ENCODE assay signal across 8 mouse cellular contexts in the genomic region with DNA sequence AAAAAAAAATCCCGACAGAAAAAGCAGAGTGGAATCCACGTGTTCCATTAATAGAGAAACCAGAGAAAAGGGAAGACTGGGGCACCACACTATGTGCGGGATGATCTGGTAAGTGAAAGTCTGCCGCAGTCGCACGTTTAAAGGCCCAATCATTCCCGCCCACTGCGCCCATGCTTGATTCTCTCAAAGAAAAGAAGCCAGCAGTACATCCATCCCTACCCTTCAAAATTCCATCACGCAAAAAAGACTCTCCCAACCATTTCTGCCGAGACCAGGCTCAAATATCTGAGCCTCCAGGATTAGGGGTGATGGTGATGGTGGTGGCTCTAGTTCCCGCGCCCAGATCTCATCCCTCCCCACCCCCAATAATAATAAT. TPM values are rescaled to one million over a fixed set of nuclear protein-coding genes. Genes with fewer than 3 reads are reported as not detected.
DNase-seq lines count a peak whose midpoint lies in the region; ATAC-seq and TF ChIP-seq lines count a peak whose summit lies in the region.

No protein-coding gene starts in this region.

- H3K9me3 ChIP-seq in forebrain, embryonic 12.5 days: no peaks in the 10 kb centered on the region
- H3K9me3 ChIP-seq in limb, embryonic 10.5 days (replicated peaks): no peaks in the 10 kb centered on the region
- H3K9me3 ChIP-seq in neural tube, embryonic 14.5 days (ENCODE audit: control insufficient read depth, low read length): no peaks in the 10 kb centered on the region

- DNase-seq in layer of hippocampus, adult 2 months (ENCODE audit: low spot score in 2 of 2): no peak
- no peak for DNase-seq in layer of hippocampus, adult 9-10 months (ENCODE audit: low spot score)
- DNase-seq in limb, embryonic 10.5 days (ENCODE audit: low spot score): peak; percentile 35
- no peak for DNase-seq in ovary, adult 18-20 months (ENCODE audit: low spot score)
- DNase-seq in urinary bladder, postnatal 4 days (ENCODE audit: low spot score in 2 of 2): no peak

- ATAC-seq in forebrain, embryonic 12.5 days (ENCODE audit: low FRiP score): peak; percentile 18; the same call in 1 of the 2 replicates
- no peak for ATAC-seq in neural tube, embryonic 14.5 days (ENCODE audit: low read depth)

- peak overlapping the region; percentile 64 for H3K4me3 ChIP-seq in layer of hippocampus, adult 2 months
- peak overlapping the region; percentile 77 for H3K4me3 ChIP-seq in bone marrow macrophage, adult 2 months (ENCODE audit: insufficient read depth, low read length)
- peak overlapping the region; percentile 71 for H3K4me3 ChIP-seq in forebrain, embryonic 12.5 days (replicated peaks)
- H3K4me3 ChIP-seq in limb, embryonic 10.5 days: peak overlapping the region; percentile 71
- H3K4me3 ChIP-seq in neural tube, embryonic 14.5 days (ENCODE audit: low read depth, low read length): peak overlapping the region; percentile 53

- peak overlapping the region; percentile 51 for H3K4me2 ChIP-seq in forebrain, embryonic 12.5 days
- H3K4me2 ChIP-seq in neural tube, embryonic 14.5 days (ENCODE audit: low read depth, low read length): peak overlapping the region; percentile 48

- H3K27ac ChIP-seq in layer of hippocampus, adult 2 months: peak overlapping the region; percentile 84
- H3K27ac ChIP-seq in bone marrow macrophage, adult 2 months (ENCODE audit: insufficient read depth, low read depth, low read length): peak overlapping the region; percentile 55
- H3K27ac ChIP-seq in forebrain, embryonic 12.5 days: peak overlapping the region; percentile 92
- H3K27ac ChIP-seq in limb, embryonic 10.5 days: peak overlapping the region; percentile 95
- peak overlapping the region; percentile 87 for H3K27ac ChIP-seq in neural tube, embryonic 14.5 days (ENCODE audit: low read depth, low read length)

- H3K27me3 ChIP-seq in forebrain, embryonic 12.5 days: 0 out of 2 replicates have a peak, but pooled peaks cover 3% of the 10 kb centered on the region
- peaks cover 58% of the 10 kb centered on the region for H3K27me3 ChIP-seq in limb, embryonic 10.5 days (ENCODE audit: low read depth, poor library complexity, severe bottlenecking)
- H3K27me3 ChIP-seq in neural tube, embryonic 14.5 days (ENCODE audit: control insufficient read depth, insufficient read depth, low read length): no peaks in the 10 kb centered on the region

- H3K36me3 ChIP-seq in forebrain, embryonic 12.5 days (replicated peaks): no peaks in the 10 kb centered on the region
- H3K36me3 ChIP-seq in limb, embryonic 10.5 days: no peaks in the 10 kb centered on the region
- no peaks in the 10 kb centered on the region for H3K36me3 ChIP-seq in neural tube, embryonic 14.5 days (ENCODE audit: control insufficient read depth, insufficient read depth, low read length)

- peak overlapping the region; percentile 80 for H3K9ac ChIP-seq in forebrain, embryonic 12.5 days
- peak overlapping the region; percentile 86 for H3K9ac ChIP-seq in neural tube, embryonic 14.5 days (replicated peaks; ENCODE audit: low read depth, low read length)

- TF ChIP-seq CTCF in layer of hippocampus, adult 2 months (conservative IDR thresholded peaks at IDR 0.05): no peak
- no peak for TF ChIP-seq CTCF in bone marrow macrophage, adult 2 months (IDR thresholded peaks at IDR 0.05; ENCODE audit: low read depth, low read length)

- WGBS in forebrain, embryonic 12.5 days: 15% methylated on average over 12 of the region's 12 CpGs
- 10% methylated on average over 12 of the region's 12 CpGs for WGBS in limb, embryonic 10.5 days
- WGBS in neural tube, embryonic 14.5 days: 13% methylated on average over 12 of the region's 12 CpGs

- no peak for TF ChIP-seq POLR2A in bone marrow macrophage, adult 2 months (IDR thresholded peaks at IDR 0.05; ENCODE audit: borderline replicate concordance, low read depth, low read length)

- peaks cover 7% of the 10 kb centered on the region; the same call in 1 of the 2 replicates for H3K4me1 ChIP-seq in bone marrow macrophage, adult 2 months (ENCODE audit: control insufficient read depth, insufficient read depth, low read length)
- peaks cover 5% of the 10 kb centered on the region; the same call in 1 of the 2 replicates for H3K4me1 ChIP-seq in forebrain, embryonic 12.5 days
- H3K4me1 ChIP-seq in limb, embryonic 10.5 days: peaks cover 7% of the 10 kb centered on the region; the same call in 1 of the 2 replicates
- 0 out of 2 replicates have a peak, but pooled peaks cover 4% of the 10 kb centered on the region for H3K4me1 ChIP-seq in neural tube, embryonic 14.5 days (ENCODE audit: control insufficient read depth, insufficient read depth, low read length)

RNA-seq across cellular contexts. Expression of a gene that starts 1.3 kb away (rescaled TPM):
- total RNA-seq in layer of hippocampus, adult 2 months (2021): 100 to 1,000 TPM in 1 of 2 experiments, 10 to 100 TPM in 1; 80.3 to 111 TPM
- 37.8 and 53.1 TPM in 2 replicates for polyA plus RNA-seq in bone marrow macrophage, adult 2 months (2012; ENCODE audit: insufficient read depth, insufficient read length, missing spikeins)
- 108 and 122 TPM in 2 replicates for polyA plus RNA-seq in forebrain, embryonic 12.5 days (2016; fragmentation: Nextera tagmentation; extraction: Ambion mirVana)
- polyA plus RNA-seq in limb, embryonic 10.5 days (2016; fragmentation: Nextera tagmentation; extraction: Ambion mirVana): 75.2 and 84.0 TPM in 2 replicates
- 134 and 156 TPM in 2 replicates for polyA plus RNA-seq in neural tube, embryonic 14.5 days (2014; fragmentation: Nextera tagmentation; extraction: Ambion mirVana)
